Mouse (Mus musculus): ENCODE results near the gene Psmd13. TPM values are rescaled to one million over a fixed set of nuclear protein-coding genes. Genes with fewer than 3 reads are reported as not detected.

Gene Psmd13
- total RNA-seq, 2 experiments from 2014 or later: 101 to 107 TPM

GRCm38 (mm10) chr7:140912293-140912692 lies 30.5 kb downstream of the Psmd13 start:
- DNase-seq (ENCODE audit: extremely low spot score in 1 of 2, low spot score in 2 of 2): peak; percentile 28 to 41
- intact Hi-C loops (cut with DNase I): no loop called here
- Histone ChIP-seq H3K4me3 (no peak overlapping the region), H3K27ac (no peak overlapping the region)
- TF ChIP-seq CTCF (IDR thresholded peaks at IDR 0.05): no peak

- intact Hi-C loops (cut with DNase I): no loop called here
- no peak for TF ChIP-seq CTCF (IDR thresholded peaks at IDR 0.05)
Measured at GRCm38 (mm10) chr7:140912846-140913482, 31.2 kb downstream of the Psmd13 start.

GRCm38 (mm10) chr7:140914031-140914690 lies 32.4 kb downstream of the Psmd13 start:
- Histone ChIP-seq H3K27ac (no peak overlapping the region), H3K4me3 (no peak overlapping the region)
- TF ChIP-seq CTCF (IDR thresholded peaks at IDR 0.05): no peak
- intact Hi-C loops (cut with DNase I): no loop called here
- DNase-seq (ENCODE audit: extremely low spot score in 1 of 2, low spot score in 2 of 2): no peak

More at GRCm38 (mm10) chr7:140912846-140913482, 31.2 kb downstream of the Psmd13 start:
- Histone ChIP-seq H3K27ac (no peak overlapping the region), H3K4me3 (no peak overlapping the region)
- DNase-seq (ENCODE audit: extremely low spot score in 1 of 2, low spot score in 2 of 2): no peak

- intact Hi-C loops (cut with DNase I): no loop called here
- Histone ChIP-seq H3K27ac (no peak overlapping the region), H3K4me3 (no peak overlapping the region)
- no peak for TF ChIP-seq CTCF (IDR thresholded peaks at IDR 0.05)
- DNase-seq (ENCODE audit: extremely low spot score in 1 of 2, low spot score in 2 of 2): no peak
Measured at GRCm38 (mm10) chr7:140919911-140920310, 38.1 kb downstream of the Psmd13 start.

- Histone ChIP-seq H3K4me3 (no peak within 1 kb of the TSS), H3K27ac (no peak within 1 kb of the TSS)
- intact Hi-C loops (cut with DNase I): no loop called here
- no peak for TF ChIP-seq CTCF (IDR thresholded peaks at IDR 0.05)
- no peak for DNase-seq (ENCODE audit: extremely low spot score in 1 of 2, low spot score in 2 of 2)
Measured at GRCm38 (mm10) chr7:140920418-140921029, 38.8 kb downstream of the Psmd13 start, which contains the start of gene Nlrp6. TSS of gene Nlrp6 (plus strand) at chr7:140920902.

- intact Hi-C loops (cut with DNase I): no loop called here
- no peak for TF ChIP-seq CTCF (IDR thresholded peaks at IDR 0.05)
- Histone ChIP-seq H3K4me3 (no peak overlapping the region), H3K27ac (no peak overlapping the region)
- DNase-seq (ENCODE audit: extremely low spot score in 1 of 2, low spot score in 2 of 2): no peak
Measured at GRCm38 (mm10) chr7:140921225-140921975, 39.6 kb downstream of the Psmd13 start.

- intact Hi-C loops (cut with DNase I): no loop called here
- peak in 1 of 2 experiments; percentile 51 for DNase-seq (ENCODE audit: extremely low spot score in 1 of 2, low spot score in 2 of 2)
- Histone ChIP-seq H3K27ac (no peak overlapping the region), H3K4me3 (peak overlapping the region; percentile 42)
- TF ChIP-seq CTCF (IDR thresholded peaks at IDR 0.05): no peak
Measured at GRCm38 (mm10) chr7:140922398-140923069, 40.8 kb downstream of the Psmd13 start.

- intact Hi-C loops (cut with DNase I): no loop called here
- DNase-seq (ENCODE audit: extremely low spot score in 1 of 2, low spot score in 2 of 2): no peak
- TF ChIP-seq CTCF (IDR thresholded peaks at IDR 0.05): no peak
- Histone ChIP-seq H3K4me3 (peak overlapping the region; percentile 42), H3K27ac (no peak overlapping the region)
Measured at GRCm38 (mm10) chr7:140923070-140923775, 41.5 kb downstream of the Psmd13 start.

- intact Hi-C loops (cut with DNase I): no loop called here
- TF ChIP-seq CTCF (IDR thresholded peaks at IDR 0.05): no peak
- DNase-seq (ENCODE audit: extremely low spot score in 1 of 2, low spot score in 2 of 2): no peak
- no peak overlapping the region for H3K27ac ChIP-seq
- H3K4me3 ChIP-seq: no peak overlapping the region
Measured at GRCm38 (mm10) chr7:140927181-140927580, 45.4 kb downstream of the Psmd13 start.

GRCm38 (mm10) chr7:140938436-140938835 lies 56.7 kb downstream of the Psmd13 start:
- intact Hi-C loops (cut with DNase I): no loop called here
- TF ChIP-seq CTCF (IDR thresholded peaks at IDR 0.05): no peak; the same call in 1 of the 2 replicates

GRCm38 (mm10) chr7:140938896-140939295 lies 57.1 kb downstream of the Psmd13 start:
- no peak for DNase-seq (ENCODE audit: extremely low spot score in 1 of 2, low spot score in 2 of 2)
- Histone ChIP-seq H3K27ac (no peak overlapping the region), H3K4me3 (no peak overlapping the region)
- TF ChIP-seq CTCF (IDR thresholded peaks at IDR 0.05): no peak
- intact Hi-C loops (cut with DNase I): no loop called here

More at GRCm38 (mm10) chr7:140938436-140938835, 56.7 kb downstream of the Psmd13 start:
- no peak overlapping the region for H3K27ac ChIP-seq
- no peak overlapping the region for H3K4me3 ChIP-seq
- DNase-seq (ENCODE audit: extremely low spot score in 1 of 2, low spot score in 2 of 2): no peak
